ENCODE assay signal across 8 mouse cellular contexts in genomic region chr5:52064804-52065451, GRCm38 (mm10).
A peak's percentile ranks its signal among the peaks of the same experiment; 100 is the strongest.
DNase-seq lines count a peak whose midpoint lies in the region; ATAC-seq lines count a peak whose summit lies in the region.

No protein-coding gene starts in this region.

- peak; percentile 87 for ATAC-seq in hindbrain, embryonic 16.5 days

- no peaks in the 10 kb centered on the region for H3K36me3 ChIP-seq in hindbrain, embryonic 16.5 days (ENCODE audit: control insufficient read depth, insufficient read depth, low read length)

- WGBS in hindbrain, embryonic 16.5 days, result 32% methylated on average over 16 of the region's 16 CpGs

- H3K9me3 ChIP-seq in hindbrain, embryonic 16.5 days (ENCODE audit: control insufficient read depth, low read length), result no peaks in the 10 kb centered on the region

- H3K4me3 ChIP-seq in hindbrain, embryonic 16.5 days (ENCODE audit: low read length), result no peak overlapping the region

- no peaks in the 10 kb centered on the region; the same call in none of the 2 replicates for H3K27me3 ChIP-seq in hindbrain, embryonic 16.5 days (replicated peaks; ENCODE audit: control insufficient read depth, insufficient read depth, low read length)

- no peak overlapping the region for H3K27ac ChIP-seq in hindbrain, embryonic 16.5 days (ENCODE audit: low read depth, low read length)

- no peaks in the 10 kb centered on the region for H3K4me1 ChIP-seq in hindbrain, embryonic 16.5 days (ENCODE audit: control insufficient read depth, insufficient read depth, low read depth, low read length)

- H3K9ac ChIP-seq in hindbrain, embryonic 16.5 days (ENCODE audit: low read depth, low read length), result no peak overlapping the region

- DNase-seq in WW6 (ENCODE audit: low read depth, low spot score), result peak; percentile 61
- DNase-seq in cerebellum, postnatal 14 days, result peak; percentile 96 to 97
- DNase-seq in frontal cortex, postnatal 14 days (ENCODE audit: low spot score in 2 of 2), result peak; percentile 67 to 75
- peak; percentile 72 to 76 for DNase-seq in layer of hippocampus, postnatal 36 days
- peak; percentile 79 to 81 for DNase-seq in lung, postnatal 4 days
- DNase-seq in retina, postnatal 7 days (ENCODE audit: low read depth, low spot score), result peak; percentile 78
- peak; percentile 59 to 76 for DNase-seq in urinary bladder, adult 18-20 months (ENCODE audit: low spot score in 2 of 2)

- no peak overlapping the region for H3K4me2 ChIP-seq in hindbrain, embryonic 16.5 days (ENCODE audit: low read length)
